Comparison of ENCODE assay signal across 24 mouse cellular contexts in the genomic region with DNA sequence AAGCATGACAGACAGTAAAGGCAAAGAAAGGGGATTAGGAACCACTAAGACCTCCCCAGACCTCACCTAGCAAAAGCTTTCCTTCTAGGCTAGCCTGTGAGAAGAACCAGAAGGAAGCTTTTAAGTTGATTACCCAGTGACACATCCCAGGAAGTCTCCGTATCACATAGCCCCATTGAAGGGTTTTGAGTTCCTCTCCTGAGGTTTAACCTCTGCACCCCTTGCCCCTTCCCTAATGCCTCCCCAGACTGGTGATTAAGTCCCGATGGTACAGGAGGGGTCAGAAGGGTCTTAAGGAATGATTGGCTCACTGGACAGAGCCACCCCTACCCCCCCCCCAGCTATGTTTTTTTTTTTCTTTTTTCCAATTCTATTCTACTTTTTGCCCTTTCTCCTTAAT. TPM values are rescaled to one million over a fixed set of nuclear protein-coding genes. Genes with fewer than 3 reads are reported as not detected.
A peak's percentile ranks its signal among the peaks of the same experiment; 100 is the strongest.
DNase-seq lines count a peak whose midpoint lies in the region; ATAC-seq and TF ChIP-seq lines count a peak whose summit lies in the region.
"Had no signal": no experiment of that assay in that cellular context is flagged by ENCODE, and none has a peak within 500 bp of the region (broad histone marks: within the 10 kb centered on the region; RNA-seq: fewer than 3 reads in every experiment).

No protein-coding gene starts in this region.

- H3K4me1 ChIP-seq in forebrain, embryonic 11.5 days (replicated peaks; ENCODE audit: control insufficient read depth, insufficient read depth, low read length), result peaks cover 31% of the 10 kb centered on the region
- peaks cover 21% of the 10 kb centered on the region for H3K4me1 ChIP-seq in forebrain, embryonic 15.5 days
- peaks cover 14% of the 10 kb centered on the region for H3K4me1 ChIP-seq in lung, embryonic 16.5 days (replicated peaks; ENCODE audit: control insufficient read depth, insufficient read depth, low read length)
- no peaks in the 10 kb centered on the region for H3K4me1 ChIP-seq in lung, adult 2 months (ENCODE audit: control insufficient read depth, insufficient read depth, low read length)
- H3K4me1 ChIP-seq: heart, embryonic 12.5 days; heart, embryonic 15.5 days had no signal

- H3K4me2 ChIP-seq in forebrain, embryonic 11.5 days (ENCODE audit: low read depth, low read length, severe bottlenecking), result peak overlapping the region; percentile 11; the same call in 1 of the 2 replicates
- no peak overlapping the region for H3K4me2 ChIP-seq in forebrain, embryonic 15.5 days (replicated peaks)
- H3K4me2 ChIP-seq in lung, embryonic 16.5 days (ENCODE audit: low read depth, low read length), result no peak overlapping the region
- H3K4me2 ChIP-seq: embryonic facial prominence, embryonic 13.5 days; heart, embryonic 12.5 days; heart, embryonic 15.5 days; hindbrain, embryonic 12.5 days; hindbrain, embryonic 15.5 days; intestine, embryonic 15.5 days had no signal

- H3K27ac ChIP-seq in forebrain, embryonic 11.5 days (ENCODE audit: low read depth, low read length), result peak overlapping the region; percentile 60
- H3K27ac ChIP-seq in forebrain, embryonic 15.5 days (replicated peaks), result no peak overlapping the region
- 0 out of 2 replicates have a peak overlapping the region, but pooled peaks have one; percentile 36 for H3K27ac ChIP-seq in lung, embryonic 16.5 days (ENCODE audit: low read length)
- H3K27ac ChIP-seq: embryonic facial prominence, embryonic 13.5 days; heart, embryonic 15.5 days; hindbrain, embryonic 12.5 days; hindbrain, embryonic 15.5 days; intestine, embryonic 15.5 days had no signal

- ATAC-seq in forebrain, embryonic 11.5 days (replicated peaks; ENCODE audit: low FRiP score), result peak; percentile 1; the same call in 1 of the 2 replicates
- ATAC-seq in forebrain, embryonic 15.5 days (replicated peaks), result no peak
- no peak for ATAC-seq in lung, embryonic 16.5 days (ENCODE audit: low read depth)
- no peak for ATAC-seq in inflammation-experienced regulatory T-cells, adult 6 months
- ATAC-seq: intestine, embryonic 15.5 days; Patski had no signal

- H3K9me3 ChIP-seq in forebrain, embryonic 11.5 days (ENCODE audit: control insufficient read depth, low read length), result peaks cover 7% of the 10 kb centered on the region; the same call in 1 of the 2 replicates
- H3K9me3 ChIP-seq in forebrain, embryonic 15.5 days, result peaks cover 3% of the 10 kb centered on the region; the same call in 1 of the 2 replicates
- peaks cover 7% of the 10 kb centered on the region for H3K9me3 ChIP-seq in lung, embryonic 16.5 days (ENCODE audit: control insufficient read depth, low read length)
- H3K9me3 ChIP-seq: hindbrain, embryonic 15.5 days had no signal

- DNase-seq in embryo, embryonic 10 days (ENCODE audit: low spot score), result peak; percentile 60
- DNase-seq in embryo, embryonic 11 days, result no peak
- no peak for DNase-seq in forebrain, embryonic 11.5 days (ENCODE audit: low spot score)
- no peak for DNase-seq in lung, adult 2 months
- DNase-seq in MN1 (ENCODE audit: low spot score), result peak; percentile 30
- DNase-seq: adrenal gland, postnatal 10 days; cerebellum, adult 9-10 months; gastrocnemius, postnatal 25 days; heart, adult 18-20 months; heart, postnatal 10 days; heart, postnatal 36 days; kidney, adult 11 months had no signal

- H3K9ac ChIP-seq in forebrain, embryonic 11.5 days (ENCODE audit: low read length), result no peak overlapping the region
- H3K9ac ChIP-seq in forebrain, embryonic 15.5 days (replicated peaks), result no peak overlapping the region
- H3K9ac ChIP-seq in lung, embryonic 16.5 days (ENCODE audit: low read length), result no peak overlapping the region
- H3K9ac ChIP-seq: embryonic facial prominence, embryonic 13.5 days; heart, embryonic 12.5 days; heart, embryonic 15.5 days; hindbrain, embryonic 12.5 days; hindbrain, embryonic 15.5 days; intestine, embryonic 15.5 days had no signal

- H3K4me3 ChIP-seq in forebrain, embryonic 11.5 days (ENCODE audit: low read depth, low read length), result no peak overlapping the region
- no peak overlapping the region for H3K4me3 ChIP-seq in forebrain, embryonic 15.5 days
- no peak overlapping the region for H3K4me3 ChIP-seq in lung, embryonic 16.5 days (ENCODE audit: low read length)
- H3K4me3 ChIP-seq in lung, adult 2 months (replicated peaks; ENCODE audit: extremely low read depth, low read depth, low read length), result no peak overlapping the region
- H3K4me3 ChIP-seq: embryonic facial prominence, embryonic 13.5 days; erythroblast, embryonic 14.5 days; heart, embryonic 12.5 days; heart, embryonic 15.5 days; hindbrain, embryonic 12.5 days; hindbrain, embryonic 15.5 days; intestine, embryonic 15.5 days had no signal

- no peak for TF ChIP-seq CTCF in lung, adult 2 months (IDR thresholded peaks at IDR 0.05; ENCODE audit: insufficient read depth, low read length)

- TF ChIP-seq POLR2A in lung, adult 2 months (IDR thresholded peaks at IDR 0.05; ENCODE audit: borderline replicate concordance, extremely low read depth, low read depth, low read length), result no peak

- H3K27me3 ChIP-seq in forebrain, embryonic 11.5 days (ENCODE audit: control insufficient read depth, insufficient read depth, low read length), result no peaks in the 10 kb centered on the region
- H3K27me3 ChIP-seq in forebrain, embryonic 15.5 days, result no peaks in the 10 kb centered on the region
- H3K27me3 ChIP-seq in lung, embryonic 16.5 days (ENCODE audit: control insufficient read depth, insufficient read depth, low read depth, low read length), result no peaks in the 10 kb centered on the region
- H3K27me3 ChIP-seq: embryonic facial prominence, embryonic 13.5 days; heart, embryonic 12.5 days; heart, embryonic 15.5 days; hindbrain, embryonic 12.5 days; hindbrain, embryonic 15.5 days; intestine, embryonic 15.5 days; Patski had no signal

- WGBS in forebrain, embryonic 11.5 days, result 5% methylated on average over 2 of the region's 2 CpGs
- 24% methylated on average over 2 of the region's 2 CpGs for WGBS in forebrain, embryonic 15.5 days
- WGBS in lung, embryonic 16.5 days, result 38% methylated on average over 2 of the region's 2 CpGs
- 48% methylated on average over 2 of the region's 2 CpGs for WGBS in lung, adult 2 months

- H3K36me3 ChIP-seq in forebrain, embryonic 11.5 days (ENCODE audit: control insufficient read depth, insufficient read depth, low read length), result no peaks in the 10 kb centered on the region; the same call in 1 of the 2 replicates
- peaks cover 20% of the 10 kb centered on the region for H3K36me3 ChIP-seq in forebrain, embryonic 15.5 days
- peaks cover 13% of the 10 kb centered on the region for H3K36me3 ChIP-seq in lung, embryonic 16.5 days (ENCODE audit: control insufficient read depth, insufficient read depth, low read length)
- H3K36me3 ChIP-seq: heart, embryonic 15.5 days; intestine, embryonic 15.5 days had no signal

RNA-seq across cellular contexts. Expression of gene Rtl1, which starts 53.0 kb away (rescaled TPM):
- polyA plus RNA-seq in forebrain, embryonic 11.5 days (2014; fragmentation: Nextera tagmentation; extraction: Ambion mirVana), result 0.97 and 1.2 TPM in 2 replicates
- polyA plus RNA-seq in forebrain, embryonic 15.5 days (2015; fragmentation: Nextera tagmentation; extraction: Ambion mirVana), result 1.0 and 1.1 TPM in 2 replicates
- 1.0 and 1.6 TPM in 2 replicates for polyA plus RNA-seq in lung, embryonic 16.5 days (2015; fragmentation: Nextera tagmentation; extraction: Ambion mirVana)
- polyA plus RNA-seq in lung, adult 2 months (2012; rRNA removed), result 0.02 TPM in 1 of 2 replicates, not detected in the other
- polyA plus RNA-seq in inflammation-experienced regulatory T-cells, adult 6 months (2017; shearing (Covaris generic)), result not detected
- polyA plus RNA-seq: gonadal fat pad, adult 2 months; Patski had no signal

Comparison
In these comparisons a context has a peak if more than half of its experiments do, and no peak if none do; other contexts are left out.
1. DNase-seq: peak in embryo, embryonic 10 days (single experiment) and MN1 (single experiment); none in embryo, embryonic 11 days (single experiment), forebrain, embryonic 11.5 days (single experiment) and lung, adult 2 months (single experiment).